Mouse (Mus musculus) bone marrow macrophage, adult 2 months (primary cell): ENCODE measurements around the gene Plekha3.

ENCODE experiments used
- CTCF ChIP-seq: IDR thresholded peaks from 2 replicates; pipeline ENCODE4 v1.5.1; 2012; ENCODE audit warnings: low read depth, mild to moderate bottlenecking, low read length, moderate library complexity
- POLR2A ChIP-seq: IDR thresholded peaks from 2 replicates; pipeline ENCODE4 v1.6.1; 2012; ENCODE audit warnings: mild to moderate bottlenecking, low read depth, low read length, borderline replicate concordance

- TF ChIP-seq CTCF (no peak), POLR2A (no peak)
Observed at GRCm38 (mm10) chr2:76674725-76675427, at the start of gene Plekha3.
